Mouse (Mus musculus) embryonic fibroblast, embryonic 13.5 days (primary cell): ENCODE measurements around the gene Cacng6. TPM values are rescaled to one million over a fixed set of nuclear protein-coding genes. Genes with fewer than 3 reads are reported as not detected.
A peak's percentile ranks its signal among the peaks of the same experiment; 100 is the strongest.

Experiments
- H3K27ac ChIP-seq: 2 replicates; pipeline ENCODE4 v1.5.1; 2012; ENCODE audit warnings: low read length, control low read depth, inconsistent platforms; ENCODE audit not compliant: insufficient read depth
- H3K4me1 ChIP-seq: 2 replicates; pipeline ENCODE4 v1.6.1; 2011; ENCODE audit warnings: low read length; ENCODE audit not compliant: control insufficient read depth, insufficient read depth
- H3K4me3 ChIP-seq: 2 replicates; pipeline ENCODE4 v1.5.1; 2011; ENCODE audit warnings: mild to moderate bottlenecking, control low read depth, low read length; ENCODE audit not compliant: insufficient read depth
- CTCF ChIP-seq: IDR thresholded peaks from 2 replicates; pipeline ENCODE4 v1.5.1; 2011; ENCODE audit warnings: mild to moderate bottlenecking, control low read depth, low read length, moderate library complexity, borderline replicate concordance; ENCODE audit not compliant: insufficient read depth
- POLR2A ChIP-seq: IDR thresholded peaks from 2 replicates; pipeline ENCODE4 v1.6.1; 2011; ENCODE audit warnings: low read depth, mild to moderate bottlenecking, control low read depth, low read length, moderate library complexity
- polyA plus RNA-seq: library from polyadenylated mRNA; stranded (reverse); fragments of >200 nt; gene quantifications from 2 replicates; pipeline ENCODE4 v1.2.4, GENCODE M21; 2011; ENCODE audit warnings: low read depth; ENCODE audit not compliant: missing spikeins, insufficient read length

Gene Cacng6
- polyA plus RNA-seq, 1 experiment, result not detected

DNA sequence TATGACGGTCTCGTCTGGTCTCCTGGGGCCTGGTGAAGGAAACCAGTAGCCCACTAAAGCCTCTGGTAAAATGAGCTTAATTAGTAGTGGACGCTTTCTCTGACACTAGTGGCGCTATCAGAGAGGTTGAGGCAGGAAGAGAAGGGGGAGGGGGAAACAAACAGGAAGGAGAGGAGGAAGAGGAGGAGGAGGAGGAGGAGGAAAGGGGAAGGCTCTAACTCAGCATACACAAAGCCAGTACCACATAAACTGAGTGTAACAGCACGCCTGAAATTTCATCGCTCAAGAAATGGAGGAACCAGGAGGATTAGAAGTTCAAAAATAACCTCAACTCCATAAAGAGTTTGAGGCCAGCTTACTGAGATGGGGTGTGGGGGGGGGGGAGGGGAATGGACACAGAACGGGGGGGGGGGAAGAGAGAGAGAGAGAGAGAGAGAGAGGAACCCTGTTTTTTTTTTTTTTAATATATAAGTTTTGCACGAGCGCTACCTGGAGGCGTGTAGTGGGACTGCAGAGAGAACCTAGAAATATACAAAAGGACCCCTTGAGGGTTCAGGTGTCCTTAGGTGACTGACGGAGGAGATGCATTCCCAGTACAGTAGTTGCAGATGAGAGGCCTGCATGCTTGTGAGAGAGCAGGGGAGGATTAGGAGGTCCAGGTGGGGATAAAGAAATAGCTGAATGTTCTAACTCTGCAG, 29.6 kb downstream of the Cacng6 start:
- H3K4me1 ChIP-seq, result peaks cover 26% of the 10 kb centered on the region
- TF ChIP-seq POLR2A, result no peak
- H3K4me3 ChIP-seq, result no peak overlapping the region
- H3K27ac ChIP-seq, result no peak overlapping the region

DNA sequence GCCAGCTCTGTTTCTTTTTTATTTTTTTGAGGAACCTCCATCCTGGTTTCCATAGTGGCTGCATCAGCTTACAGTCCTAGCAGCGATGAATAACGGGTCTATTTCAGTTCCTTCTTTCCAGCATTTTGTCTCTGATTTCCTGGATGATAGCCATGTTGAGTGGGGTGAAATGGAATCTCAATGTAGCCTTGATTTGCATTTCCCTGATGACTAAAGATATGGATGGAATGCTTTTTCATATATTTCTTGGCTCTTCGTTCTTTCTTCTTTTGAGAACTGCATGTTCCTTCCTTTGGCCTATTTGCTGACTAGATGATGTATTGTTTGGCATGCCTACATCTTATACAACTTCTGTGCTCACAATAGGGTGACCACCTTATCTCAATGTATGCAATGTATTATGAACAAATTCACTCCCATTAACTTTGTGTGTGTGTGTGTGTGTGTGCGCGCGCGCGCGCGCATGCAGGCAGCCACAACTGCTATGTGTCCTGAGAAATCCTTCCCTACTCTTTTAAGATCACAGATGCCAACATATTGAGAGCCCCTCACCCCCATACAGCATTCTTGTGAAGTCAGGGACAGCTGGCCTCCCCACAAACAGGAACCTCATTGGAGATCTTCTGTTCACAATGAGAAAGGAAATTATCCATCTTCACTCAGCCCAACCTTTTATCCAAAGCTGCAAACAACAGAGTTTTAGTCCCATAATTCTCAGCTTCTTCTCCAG, 33.3 kb downstream of the Cacng6 start:
- H3K4me1 ChIP-seq, result peaks cover 11% of the 10 kb centered on the region
- TF ChIP-seq POLR2A, result no peak
- no peak for TF ChIP-seq CTCF
- H3K4me3 ChIP-seq, result no peak overlapping the region
- peak overlapping the region; percentile 92 for H3K27ac ChIP-seq

DNA sequence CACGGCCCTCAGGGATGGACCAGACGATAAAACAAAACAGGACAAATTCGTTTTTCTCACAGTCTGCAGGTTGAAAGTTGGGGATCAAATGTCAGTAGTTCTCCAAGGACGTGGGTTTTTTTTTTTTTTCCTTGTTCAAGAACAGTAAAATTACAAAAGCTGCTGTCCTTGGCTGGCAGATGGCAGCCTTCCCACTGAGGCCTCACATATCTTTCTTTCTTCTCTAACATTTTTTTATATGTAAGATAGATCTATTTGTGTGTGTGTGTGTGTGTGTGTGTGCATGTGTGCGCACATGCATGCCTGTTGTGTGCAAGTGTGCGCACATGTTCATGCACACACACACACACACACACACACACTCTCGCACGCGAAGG, 33.8 kb downstream of the Cacng6 start:
- H3K4me1 ChIP-seq, result peaks cover 13% of the 10 kb centered on the region
- TF ChIP-seq POLR2A, result no peak
- no peak; the same call in 1 of the 2 replicates for TF ChIP-seq CTCF
- no peak overlapping the region for H3K4me3 ChIP-seq
- H3K27ac ChIP-seq, result peak overlapping the region; percentile 92

DNA sequence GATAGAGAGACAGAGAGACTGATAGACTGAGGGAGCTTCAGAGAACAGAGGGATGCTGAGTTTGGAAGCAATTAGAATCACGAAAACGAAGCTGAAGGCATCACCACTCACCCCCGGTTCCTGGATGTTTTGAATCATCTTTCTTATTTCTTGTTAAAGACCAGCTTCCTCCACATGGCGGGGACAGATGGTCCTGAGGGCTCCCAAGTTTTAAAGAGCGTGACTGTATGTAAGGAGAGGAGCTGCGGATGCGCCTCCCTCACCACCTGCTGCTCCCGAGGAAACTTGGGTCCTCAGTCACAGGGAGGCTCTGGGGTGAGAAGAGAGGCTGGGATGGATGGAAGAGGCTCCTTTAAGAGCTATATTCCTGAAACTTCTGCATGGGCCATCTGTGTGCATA, 36.3 kb downstream of the Cacng6 start:
- Histone ChIP-seq H3K4me1 (peaks cover 16% of the 10 kb centered on the region), H3K27ac (no peak overlapping the region), H3K4me3 (no peak overlapping the region)
- TF ChIP-seq CTCF, result no peak
- no peak for TF ChIP-seq POLR2A

DNA sequence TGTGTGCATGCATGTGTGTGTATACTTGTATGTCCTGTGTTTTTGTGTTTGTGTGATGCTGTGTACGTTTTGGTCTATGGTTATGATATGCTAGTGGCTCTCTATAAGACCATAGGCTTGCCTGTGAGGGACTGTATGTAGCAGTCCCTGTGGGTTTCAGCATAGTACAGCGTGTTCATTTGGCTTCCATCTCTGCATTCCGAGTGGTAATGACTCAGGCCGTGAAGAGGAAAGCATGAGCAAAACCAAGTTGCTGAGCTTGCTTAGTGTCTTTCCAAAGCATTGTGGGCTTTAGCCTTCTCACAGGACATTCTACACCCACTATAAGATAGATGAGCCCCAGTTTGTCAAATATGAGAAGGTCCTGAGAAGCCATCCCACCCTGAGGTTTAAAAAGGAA, 39.3 kb downstream of the Cacng6 start:
- peaks cover 5% of the 10 kb centered on the region; the same call in 1 of the 2 replicates for H3K4me1 ChIP-seq

DNA sequence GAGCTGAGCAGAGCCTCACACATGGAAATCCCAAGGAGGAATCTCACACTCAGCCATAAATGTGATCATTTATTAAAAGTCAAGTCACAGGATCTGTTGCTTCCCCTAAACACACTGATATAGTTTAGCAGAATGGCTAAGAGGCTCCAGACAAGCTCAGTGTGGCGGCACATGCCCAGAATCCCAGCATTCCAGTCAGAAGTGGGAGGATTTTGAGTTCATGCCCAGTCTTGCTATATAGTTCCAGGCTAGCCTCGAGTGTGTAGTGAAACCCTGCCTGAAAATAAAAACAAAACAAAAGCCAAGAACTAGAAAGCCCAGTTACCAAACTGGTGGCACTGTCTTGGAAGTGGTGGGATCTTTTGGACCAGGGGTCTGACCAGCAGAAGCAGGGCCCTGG, 44.6 kb downstream of the Cacng6 start:
- no peak for TF ChIP-seq CTCF
- TF ChIP-seq POLR2A, result no peak
- no peak overlapping the region for H3K27ac ChIP-seq
- H3K4me1 ChIP-seq, result no peaks in the 10 kb centered on the region; the same call in 1 of the 2 replicates
- no peak overlapping the region for H3K4me3 ChIP-seq

More for the DNA sequence above, 39.3 kb downstream of the Cacng6 start:
- TF ChIP-seq POLR2A (no peak), CTCF (no peak)
- Histone ChIP-seq H3K27ac (peak overlapping the region; percentile 60), H3K4me3 (no peak overlapping the region)

DNA sequence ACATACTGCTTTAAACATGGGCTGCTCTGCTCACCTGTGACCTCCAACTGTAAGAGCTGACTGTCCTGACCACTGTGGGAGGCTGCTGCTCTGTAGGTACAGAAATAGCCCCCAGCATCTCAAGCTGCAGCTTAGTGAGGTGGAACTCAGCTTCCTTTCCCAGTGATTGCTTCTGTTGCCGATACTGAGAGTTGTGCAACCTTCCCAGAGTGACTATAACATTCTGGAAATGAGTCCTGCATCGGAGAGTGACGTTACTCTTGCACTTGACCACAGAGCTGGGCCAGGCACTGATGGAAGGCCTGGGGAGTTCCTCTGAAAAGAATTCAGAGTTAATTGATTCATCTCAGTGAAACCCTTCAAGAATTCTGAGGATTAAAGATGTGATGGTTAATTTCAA, 48.8 kb downstream of the Cacng6 start:
- no peak for TF ChIP-seq POLR2A
- no peak for TF ChIP-seq CTCF
- Histone ChIP-seq H3K27ac (no peak overlapping the region), H3K4me3 (no peak overlapping the region), H3K4me1 (no peaks in the 10 kb centered on the region)

DNA sequence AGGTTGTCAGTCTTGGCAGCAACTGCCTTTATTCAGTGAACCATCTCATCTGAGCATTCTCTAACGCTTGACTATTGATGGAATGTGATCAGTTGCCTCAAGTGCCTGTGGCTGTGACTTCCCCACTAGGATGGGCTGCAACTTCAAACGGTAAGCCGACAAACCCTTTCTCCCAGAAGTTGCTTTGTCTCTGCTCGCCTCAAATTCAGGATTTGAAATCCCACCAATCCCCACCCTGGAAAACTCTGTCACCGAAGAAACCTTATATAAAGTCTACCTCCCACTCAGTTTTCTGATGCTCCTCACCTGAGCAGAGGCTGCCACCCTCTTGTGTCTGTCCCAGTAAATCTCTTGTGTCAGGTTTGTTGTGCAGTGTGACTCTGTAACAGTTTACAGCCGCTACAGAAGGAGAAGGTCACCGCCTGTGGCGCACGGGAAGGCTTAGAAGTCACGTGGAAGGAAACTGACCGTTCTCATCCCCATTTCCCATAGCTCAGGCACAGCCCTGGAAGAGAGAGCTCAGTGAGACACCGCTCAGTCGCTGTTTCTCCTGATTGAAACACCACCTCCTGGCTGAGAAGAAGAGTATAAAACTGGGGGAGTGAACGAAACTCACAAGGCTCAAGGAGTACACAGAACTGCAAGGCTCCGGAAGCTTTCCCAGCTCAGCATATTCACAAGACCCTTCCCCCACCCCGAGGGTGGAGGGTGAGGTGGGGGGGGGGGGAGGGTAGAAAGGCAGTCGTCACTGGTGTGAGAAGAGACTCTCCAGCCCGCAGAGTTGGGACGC, 50.5 kb downstream of the Cacng6 start:
- no peak for TF ChIP-seq CTCF
- no peak for TF ChIP-seq POLR2A
- Histone ChIP-seq H3K4me1 (no peaks in the 10 kb centered on the region), H3K27ac (no peak overlapping the region), H3K4me3 (no peak overlapping the region)

DNA sequence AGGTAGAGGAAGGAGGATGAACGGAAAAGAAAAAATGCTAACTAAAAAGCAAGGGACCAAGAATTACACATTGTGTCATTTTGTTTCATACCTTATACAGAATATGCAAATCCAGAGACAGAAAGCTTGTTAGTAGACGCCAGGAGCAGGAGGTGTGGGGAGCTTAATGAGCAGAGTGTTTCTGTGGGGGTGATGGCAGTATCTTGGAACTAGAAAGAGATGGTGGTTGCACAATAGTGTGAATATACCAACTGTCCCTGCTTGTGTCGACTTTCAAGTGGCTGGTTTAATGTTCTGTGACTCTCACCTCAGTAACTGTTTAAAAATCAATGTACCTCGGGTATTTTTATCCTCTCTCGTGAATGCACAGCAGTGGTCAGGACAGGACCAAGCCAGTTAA, 52.7 kb downstream of the Cacng6 start:
- TF ChIP-seq POLR2A (no peak), CTCF (no peak)
- no peak overlapping the region for H3K4me3 ChIP-seq
- no peak overlapping the region for H3K27ac ChIP-seq
- no peaks in the 10 kb centered on the region for H3K4me1 ChIP-seq
